Mouse (Mus musculus) central nervous system, embryonic 14 days (tissue): Measurements from ENCODE around the gene D11Wsu47e. TPM values are rescaled to one million over a fixed set of nuclear protein-coding genes. Genes with fewer than 3 reads are reported as not detected.

Experiments
- polyA plus RNA-seq: library from polyadenylated mRNA; depleted of rRNA; stranded (reverse); fragments of >200 nt; gene quantifications from 2 replicates; pipeline ENCODE4 v1.2.3, GENCODE M21; 2012; rRNA removed

Gene D11Wsu47e
- polyA plus RNA-seq = 32.5 and 36.1 TPM in 2 replicates

DNA sequence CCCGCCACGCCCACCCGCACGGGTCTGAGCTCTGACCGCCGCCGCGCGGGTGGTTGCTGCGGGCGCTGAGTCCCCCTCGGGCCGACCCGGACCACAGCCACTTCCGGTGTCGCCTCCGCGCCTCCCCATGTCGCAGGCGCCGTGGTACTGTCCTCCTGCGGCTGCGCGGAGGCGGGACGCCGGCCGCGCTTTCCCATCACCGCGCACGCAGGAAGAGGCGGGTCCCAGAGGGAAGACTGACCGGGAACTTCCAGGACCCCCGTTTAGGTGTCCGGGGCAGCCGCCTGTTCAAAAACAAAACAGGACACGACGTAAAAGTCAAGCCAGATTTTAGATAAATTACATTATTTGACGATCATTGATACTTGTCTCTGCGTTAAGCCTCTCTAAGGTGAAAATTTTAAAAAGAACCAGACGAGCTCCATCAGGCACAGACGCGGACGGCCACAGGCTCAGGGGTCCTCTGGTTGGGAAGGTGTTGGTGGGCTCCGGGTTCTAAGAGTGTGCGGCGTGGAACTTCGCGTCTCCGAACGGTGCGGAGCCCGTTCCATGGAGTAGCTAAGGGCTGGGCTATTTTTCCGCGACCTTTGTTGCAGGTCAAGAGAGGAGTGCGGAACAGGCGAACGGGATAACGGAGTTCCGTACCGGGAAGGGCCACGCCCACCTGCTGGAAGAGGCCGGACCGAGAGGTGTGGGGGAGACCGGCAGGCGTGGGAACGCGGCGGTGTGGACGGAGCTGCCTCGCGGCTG lies at the start of gene D11Wsu47e, which contains the start of gene Fam104a:
TSS of gene D11Wsu47e (plus strand) at position 456 of the 750 bp plus-strand sequence.
TSS of gene Fam104a (minus strand) at position 199 of the 750 bp plus-strand sequence.

DNA sequence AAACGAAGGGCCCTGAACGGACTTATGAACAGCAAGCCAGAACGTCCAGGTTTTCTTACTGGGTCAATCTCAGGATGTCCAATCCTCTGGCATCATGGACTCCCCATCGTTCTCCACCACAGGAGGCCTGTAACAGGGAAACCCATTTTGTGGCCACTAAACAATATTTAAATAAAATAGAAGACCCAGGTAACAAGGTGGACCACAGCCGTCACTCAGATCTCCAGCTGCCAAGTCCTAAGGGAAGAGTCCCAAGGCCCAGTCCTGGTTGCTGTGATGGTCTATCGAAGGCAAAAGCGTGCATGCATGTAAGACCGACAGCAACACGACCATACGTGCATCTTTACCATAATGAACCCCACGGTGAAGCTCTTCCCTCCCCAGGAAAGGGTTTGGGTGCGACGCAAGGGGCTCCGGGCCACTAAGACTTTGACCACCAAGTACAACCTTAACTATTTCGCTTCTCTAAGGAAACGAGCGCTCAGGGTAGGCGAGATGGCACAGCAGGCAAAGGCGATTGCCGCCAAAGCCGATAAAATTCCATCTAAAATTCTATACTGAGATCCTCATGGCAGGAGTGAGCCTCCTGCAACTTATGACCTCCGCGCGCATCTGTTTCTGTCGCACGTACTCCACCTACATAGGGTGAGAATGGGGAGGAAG lies 35.4 kb upstream of the D11Wsu47e start, which contains the start of gene Cog1:
TSS of gene Cog1 (plus strand) at position 480 of the 663 bp plus-strand sequence.

GRCm38 (mm10) chr11:113649353-113650210 lies 34.6 kb upstream of the D11Wsu47e start, which contains the start of gene Slc39a11:
Slc39a11 (minus strand) TSS chr11:113650079.

GRCm38 (mm10) chr11:113709731-113710256 lies 25.6 kb downstream of the D11Wsu47e start, which contains the start of gene Cpsf4l:
Cpsf4l (minus strand) TSS chr11:113710017.

Other genes with a start within 250 kb of the D11Wsu47e start
- gene Sstr2, start 65.1 kb upstream of the D11Wsu47e start, polyA plus RNA-seq = 27.3 and 49.1 TPM in 2 replicates
- 49.8 and 51.6 TPM in 2 replicates for gene Cog1, start 35.2 kb upstream of the D11Wsu47e start, polyA plus RNA-seq
- 20.8 and 22.2 TPM in 2 replicates for gene Slc39a11, start 34.3 kb upstream of the D11Wsu47e start, polyA plus RNA-seq
- gene Fam104a, start 257 bp upstream of the D11Wsu47e start, polyA plus RNA-seq = 32.9 and 34.4 TPM in 2 replicates
- gene Cpsf4l, start 25.6 kb downstream of the D11Wsu47e start, polyA plus RNA-seq = 0.17 and 0.38 TPM in 2 replicates
- gene Cdc42ep4, start 67.5 kb downstream of the D11Wsu47e start, polyA plus RNA-seq = 49.0 and 51.6 TPM in 2 replicates